Mouse (Mus musculus): Measurements from ENCODE around the gene Hoxa3.

Gene Hoxa3

DNA sequence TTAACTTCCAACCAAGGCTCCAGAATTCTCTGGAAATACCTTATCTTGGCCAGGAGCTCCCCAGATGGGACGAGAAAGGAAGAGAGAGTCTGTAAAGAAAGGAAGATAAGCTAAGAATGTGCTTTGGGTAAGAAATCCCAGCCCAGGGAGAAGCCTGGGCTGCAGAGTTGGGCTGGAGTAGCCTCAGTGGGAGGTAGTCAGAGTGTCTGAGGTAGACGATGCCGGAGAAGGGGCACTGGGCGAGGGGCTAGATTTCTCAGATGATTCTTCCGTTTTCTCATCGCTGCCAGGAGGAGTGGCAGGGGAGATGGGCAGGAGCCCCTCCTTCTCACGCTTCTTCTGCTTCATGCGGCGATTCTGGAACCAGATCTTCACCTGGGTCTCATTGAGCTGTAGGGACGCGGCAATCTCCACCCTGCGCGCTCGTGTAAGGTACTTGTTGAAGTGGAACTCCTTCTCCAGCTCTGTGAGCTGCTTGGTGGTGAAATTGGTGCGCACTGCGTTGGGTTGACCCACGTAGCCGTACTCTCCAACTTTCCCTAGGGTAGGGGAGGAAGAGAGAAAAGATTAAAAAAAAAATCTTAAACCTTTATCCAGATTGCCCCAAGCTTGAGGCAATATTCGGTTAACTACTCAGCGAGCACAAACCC, 56.5 kb downstream of the Hoxa3 start:
- DNase-seq (ENCODE audit: low spot score in 2 of 2) = no peak

GRCm38 (mm10) chr6:52155471-52155870, 57.7 kb downstream of the Hoxa3 start:
- no peak for DNase-seq (ENCODE audit: low spot score in 2 of 2)

GRCm38 (mm10) chr6:52154044-52154443, 59.1 kb downstream of the Hoxa3 start:
- no peak for DNase-seq (ENCODE audit: low spot score in 2 of 2)

DNA sequence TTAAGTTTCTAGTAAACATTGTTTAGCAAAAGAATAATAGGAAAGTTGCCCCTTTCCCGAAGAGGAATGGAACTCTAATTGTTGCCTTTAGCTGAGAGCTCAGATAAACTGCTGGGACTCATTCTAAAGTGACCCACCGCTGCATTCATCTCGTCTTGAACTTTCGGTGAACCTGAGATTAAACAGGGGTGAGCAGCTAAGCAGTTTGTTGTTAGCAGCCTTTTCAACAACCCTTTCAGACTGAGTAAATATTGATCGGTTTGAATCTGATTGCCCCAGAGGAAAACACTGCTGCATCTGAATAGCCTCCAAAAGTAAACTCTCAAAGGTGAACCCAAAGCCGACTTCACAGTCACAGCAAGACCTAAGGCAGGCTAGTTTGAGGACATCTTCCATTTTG, 59.9 kb downstream of the Hoxa3 start:
- DNase-seq (ENCODE audit: low spot score in 2 of 2) = no peak

- DNase-seq (ENCODE audit: low spot score in 2 of 2) = no peak
Observed at GRCm38 (mm10) chr6:52152226-52153193, 60.6 kb downstream of the Hoxa3 start.

DNA sequence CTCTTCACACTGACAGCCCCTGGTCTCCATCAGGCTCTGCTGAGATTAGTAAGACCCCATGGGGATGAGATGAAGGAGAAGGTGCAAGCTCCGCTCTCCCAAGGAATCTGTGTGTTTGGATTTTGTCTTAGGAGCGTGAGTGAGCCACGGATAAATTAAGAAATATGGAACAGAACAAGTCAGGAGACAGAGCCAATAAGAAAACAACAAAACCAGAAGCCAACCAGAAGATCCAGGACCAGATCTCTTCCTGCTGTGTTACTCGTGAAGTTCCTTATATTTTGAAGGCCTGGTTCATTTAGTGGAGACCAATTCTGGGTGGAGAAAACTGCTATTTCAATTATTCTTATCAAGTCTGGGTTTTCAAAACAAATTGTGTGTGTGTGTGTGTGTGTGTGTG, 61.6 kb downstream of the Hoxa3 start:
- no peak for DNase-seq (ENCODE audit: low spot score in 2 of 2)

DNA sequence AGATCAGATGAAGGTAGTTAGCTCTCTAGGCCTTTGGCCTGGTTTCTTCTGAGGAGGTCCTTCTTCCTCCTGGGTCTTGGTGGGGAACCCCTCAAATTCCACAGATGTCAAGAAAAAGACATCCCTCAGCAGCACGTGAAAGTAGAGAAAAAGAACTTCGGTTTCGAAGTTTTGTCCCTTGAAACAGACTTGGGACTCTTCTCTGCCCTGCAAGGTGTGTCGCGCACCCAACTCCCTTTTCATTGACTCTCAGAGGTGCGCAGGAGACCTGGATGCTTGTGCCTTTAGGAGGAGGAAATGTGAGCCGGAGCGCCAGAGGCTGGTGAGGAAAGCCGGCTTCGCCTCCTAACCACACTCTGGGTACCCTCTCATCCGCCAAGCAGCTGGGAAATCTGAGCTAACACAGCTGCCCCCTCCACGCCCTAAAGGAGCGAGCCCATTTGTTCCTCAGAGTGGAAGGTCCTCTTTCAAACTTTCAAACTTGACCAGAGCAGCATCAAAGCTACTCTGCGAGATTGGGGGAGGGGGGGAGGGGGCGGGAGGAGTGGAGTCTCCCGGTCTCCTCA, 62.7 kb downstream of the Hoxa3 start:
- no peak for DNase-seq (ENCODE audit: low spot score in 2 of 2)

DNA sequence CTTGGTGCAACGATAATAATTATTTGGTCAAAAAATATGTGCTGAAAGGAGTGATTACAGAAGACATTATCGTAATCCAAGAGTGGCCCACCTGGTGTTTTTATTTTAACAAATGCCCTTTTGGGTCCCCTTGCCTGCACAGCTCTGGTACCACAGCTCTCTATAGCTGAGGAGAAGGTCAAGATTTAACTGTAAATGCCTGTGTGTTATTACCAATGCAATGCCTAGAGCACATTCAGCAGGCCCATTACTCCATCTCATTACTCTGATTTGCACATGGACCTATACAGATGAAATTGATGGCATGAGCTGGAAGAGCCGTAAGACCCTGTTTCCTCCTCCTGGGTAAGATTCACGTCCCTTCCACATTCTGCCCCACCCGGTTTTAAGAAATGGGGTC, 74.0 kb downstream of the Hoxa3 start:
- no peak for DNase-seq (ENCODE audit: low spot score in 2 of 2)

GRCm38 (mm10) chr6:52138576-52138975, 74.6 kb downstream of the Hoxa3 start:
- DNase-seq (ENCODE audit: low spot score in 2 of 2) = no peak

DNA sequence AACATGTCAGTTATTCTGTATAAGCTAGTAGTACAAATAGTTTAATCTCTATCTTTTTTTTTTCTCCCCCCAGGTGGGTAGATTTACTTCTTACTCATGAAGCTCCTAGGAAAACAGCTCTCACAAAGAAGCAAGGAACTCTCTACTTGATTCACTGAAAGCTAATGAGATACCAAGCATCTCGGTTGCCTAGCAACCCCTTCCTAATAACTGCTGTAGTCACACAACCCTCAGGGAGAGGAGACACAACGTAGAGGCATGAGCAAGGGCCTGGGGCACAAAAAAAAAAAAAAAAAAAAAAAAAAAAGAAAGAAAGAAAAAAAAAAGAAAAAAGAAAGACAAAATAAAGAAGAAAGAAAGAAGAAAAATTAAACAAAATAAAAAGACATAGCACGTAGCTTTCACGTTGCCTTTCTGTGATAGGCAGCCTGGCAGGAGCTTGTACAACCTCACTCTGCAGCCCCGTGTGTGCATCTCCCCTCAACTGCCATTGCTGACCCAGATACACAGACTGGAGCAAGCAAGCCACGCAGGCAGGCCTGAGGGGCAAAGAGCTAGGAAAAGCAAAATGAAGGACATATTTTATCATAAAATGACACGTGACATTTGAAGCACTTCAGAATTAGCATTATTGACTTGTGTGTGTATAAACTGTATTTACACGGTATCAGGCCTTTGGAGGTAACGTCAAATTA, 75.1 kb downstream of the Hoxa3 start:
- DNase-seq (ENCODE audit: low spot score in 2 of 2) = no peak

- DNase-seq (ENCODE audit: low spot score in 2 of 2) = no peak
Observed at GRCm38 (mm10) chr6:52123673-52124072, 89.5 kb downstream of the Hoxa3 start.

GRCm38 (mm10) chr6:52121173-52121572, 92.0 kb downstream of the Hoxa3 start:
- no peak for DNase-seq (ENCODE audit: low spot score in 2 of 2)
